In genomic region chr14:29097776-29098175, GRCm38 (mm10) we compare ENCODE assay signal across 20 mouse cellular contexts.
DNase-seq lines count a peak whose midpoint lies in the region; ATAC-seq and TF ChIP-seq lines count a peak whose summit lies in the region.
"Had no signal": no experiment of that assay in that cellular context is flagged by ENCODE, and none has a peak within 500 bp of the region (broad histone marks: within the 10 kb centered on the region; RNA-seq: fewer than 3 reads in every experiment).

No protein-coding gene starts in this region.

- H3K4me3 ChIP-seq in kidney, embryonic 15.5 days (replicated peaks) = no peak overlapping the region
- H3K4me3 ChIP-seq in midbrain, embryonic 15.5 days = no peak overlapping the region
- H3K4me3 ChIP-seq in midbrain, postnatal 0 days (ENCODE audit: low read depth, low read length) = no peak overlapping the region
- H3K4me3 ChIP-seq: embryonic facial prominence, embryonic 13.5 days; forebrain, embryonic 13.5 days; gastrocnemius, adult 2 months; heart, embryonic 12.5 days; hindbrain, embryonic 10.5 days; intestine, embryonic 15.5 days had no signal

- H3K27me3 ChIP-seq in kidney, embryonic 15.5 days = peaks cover 30% of the 10 kb centered on the region
- no peaks in the 10 kb centered on the region for H3K27me3 ChIP-seq in midbrain, embryonic 15.5 days (replicated peaks)
- H3K27me3 ChIP-seq in midbrain, postnatal 0 days (ENCODE audit: insufficient read depth, low read length) = no peaks in the 10 kb centered on the region; the same call in 1 of the 2 replicates
- H3K27me3 ChIP-seq: embryonic facial prominence, embryonic 13.5 days; intestine, embryonic 15.5 days had no signal

- ATAC-seq in kidney, embryonic 15.5 days (replicated peaks; ENCODE audit: low FRiP score) = no peak
- ATAC-seq in midbrain, embryonic 15.5 days (replicated peaks) = no peak
- ATAC-seq in midbrain, postnatal 0 days (ENCODE audit: low FRiP score) = no peak
- ATAC-seq: forebrain, embryonic 13.5 days; intestine, embryonic 15.5 days had no signal

- 47% methylated on average over 12 of the region's 12 CpGs for WGBS in kidney, embryonic 15.5 days
- 60% methylated on average over 12 of the region's 12 CpGs for WGBS in midbrain, embryonic 15.5 days
- 53% methylated on average over 12 of the region's 12 CpGs for whole genome bisulfite sequencing in midbrain, postnatal 0 days

- no peak for TF ChIP-seq CTCF in midbrain, postnatal 0 days (IDR thresholded peaks at IDR 0.05)
- TF ChIP-seq CTCF in brain, embryonic 14.5 days (IDR thresholded peaks at IDR 0.05; ENCODE audit: borderline replicate concordance, extremely low read depth, insufficient read depth, insufficient read length) = no peak

- H3K9me3 ChIP-seq in kidney, embryonic 15.5 days (replicated peaks) = no peaks in the 10 kb centered on the region
- H3K9me3 ChIP-seq in midbrain, embryonic 15.5 days = no peaks in the 10 kb centered on the region
- no peaks in the 10 kb centered on the region for H3K9me3 ChIP-seq in midbrain, postnatal 0 days (ENCODE audit: low read length)
- H3K9me3 ChIP-seq: embryonic facial prominence, embryonic 13.5 days; forebrain, embryonic 13.5 days; heart, embryonic 12.5 days; hindbrain, embryonic 10.5 days; intestine, embryonic 15.5 days had no signal

- H3K9ac ChIP-seq in kidney, embryonic 15.5 days = no peak overlapping the region
- no peak overlapping the region for H3K9ac ChIP-seq in midbrain, embryonic 15.5 days
- no peak overlapping the region for H3K9ac ChIP-seq in midbrain, postnatal 0 days (replicated peaks; ENCODE audit: low read length, poor library complexity, severe bottlenecking)
- H3K9ac ChIP-seq: embryonic facial prominence, embryonic 13.5 days; forebrain, embryonic 13.5 days; heart, embryonic 12.5 days; hindbrain, embryonic 14.5 days; intestine, embryonic 15.5 days had no signal

- TF ChIP-seq POLR2A in brain, embryonic 14.5 days (IDR thresholded peaks at IDR 0.05; ENCODE audit: borderline replicate concordance, extremely low read depth, insufficient read depth, insufficient read length, poor library complexity, severe bottlenecking) = no peak

- H3K4me1 ChIP-seq in kidney, embryonic 15.5 days = 0 out of 2 replicates have a peak, but pooled peaks cover 2% of the 10 kb centered on the region
- H3K4me1 ChIP-seq in midbrain, embryonic 15.5 days = peaks cover 4% of the 10 kb centered on the region; the same call in 1 of the 2 replicates
- no peaks in the 10 kb centered on the region for H3K4me1 ChIP-seq in midbrain, postnatal 0 days (ENCODE audit: insufficient read depth, low read length)
- H3K4me1 ChIP-seq: forebrain, embryonic 13.5 days; intestine, embryonic 15.5 days had no signal

- H3K36me3 ChIP-seq in kidney, embryonic 15.5 days = no peaks in the 10 kb centered on the region
- H3K36me3 ChIP-seq in midbrain, embryonic 15.5 days (replicated peaks) = no peaks in the 10 kb centered on the region
- H3K36me3 ChIP-seq in midbrain, postnatal 0 days (ENCODE audit: insufficient read depth, low read length) = no peaks in the 10 kb centered on the region
- H3K36me3 ChIP-seq: embryonic facial prominence, embryonic 13.5 days; G1E; heart, embryonic 12.5 days; hindbrain, embryonic 10.5 days; intestine, embryonic 15.5 days had no signal

- peak; percentile 30 for DNase-seq in adrenal gland, adult 8-10 months
- DNase-seq in adrenal gland, postnatal 25 days = no peak
- peak; percentile 38 for DNase-seq in kidney, postnatal 14 days
- no peak for DNase-seq in midbrain, postnatal 0 days (ENCODE audit: low spot score)
- DNase-seq in brain, embryonic 14.5 days (ENCODE audit: low read depth) = peak; percentile 49
- DNase-seq in thymus, postnatal 0 days (ENCODE audit: low spot score) = no peak
- DNase-seq: cerebellum, adult 11-12 months; cerebellum, adult 9-10 months; cerebellum, postnatal 25 days; gastrocnemius, adult 2 months; gastrocnemius, postnatal 25 days had no signal

- H3K4me2 ChIP-seq in kidney, embryonic 15.5 days = no peak overlapping the region
- no peak overlapping the region for H3K4me2 ChIP-seq in midbrain, embryonic 15.5 days
- no peak overlapping the region for H3K4me2 ChIP-seq in midbrain, postnatal 0 days (ENCODE audit: low read depth, low read length, poor library complexity, severe bottlenecking)
- H3K4me2 ChIP-seq: embryonic facial prominence, embryonic 13.5 days; forebrain, embryonic 13.5 days; heart, embryonic 12.5 days; hindbrain, embryonic 14.5 days; intestine, embryonic 15.5 days had no signal

- no peak overlapping the region for H3K27ac ChIP-seq in kidney, embryonic 15.5 days
- H3K27ac ChIP-seq in midbrain, embryonic 15.5 days = peak overlapping the region; percentile 62
- H3K27ac ChIP-seq in midbrain, postnatal 0 days (ENCODE audit: low read depth, low read length) = no peak overlapping the region
- H3K27ac ChIP-seq: embryonic facial prominence, embryonic 13.5 days; forebrain, embryonic 13.5 days; gastrocnemius, adult 2 months; hindbrain, embryonic 10.5 days; intestine, embryonic 15.5 days had no signal

Comparison
In these comparisons a context has a peak if more than half of its experiments do, and no peak if none do; other contexts are left out.
1. DNase-seq: peak in adrenal gland, adult 8-10 months (single experiment), kidney, postnatal 14 days (single experiment) and brain, embryonic 14.5 days (single experiment); none in adrenal gland, postnatal 25 days (single experiment), midbrain, postnatal 0 days (single experiment) and thymus, postnatal 0 days (single experiment).